Mouse (Mus musculus): Measurements from ENCODE around the gene Slc17a4. TPM values are rescaled to one million over a fixed set of nuclear protein-coding genes. Genes with fewer than 3 reads are reported as not detected.
A peak's percentile ranks its signal among the peaks of the same experiment; 100 is the strongest.

Gene Slc17a4
- polyA plus RNA-seq, 1 experiment from 2014 or later = 0.21 TPM

DNA sequence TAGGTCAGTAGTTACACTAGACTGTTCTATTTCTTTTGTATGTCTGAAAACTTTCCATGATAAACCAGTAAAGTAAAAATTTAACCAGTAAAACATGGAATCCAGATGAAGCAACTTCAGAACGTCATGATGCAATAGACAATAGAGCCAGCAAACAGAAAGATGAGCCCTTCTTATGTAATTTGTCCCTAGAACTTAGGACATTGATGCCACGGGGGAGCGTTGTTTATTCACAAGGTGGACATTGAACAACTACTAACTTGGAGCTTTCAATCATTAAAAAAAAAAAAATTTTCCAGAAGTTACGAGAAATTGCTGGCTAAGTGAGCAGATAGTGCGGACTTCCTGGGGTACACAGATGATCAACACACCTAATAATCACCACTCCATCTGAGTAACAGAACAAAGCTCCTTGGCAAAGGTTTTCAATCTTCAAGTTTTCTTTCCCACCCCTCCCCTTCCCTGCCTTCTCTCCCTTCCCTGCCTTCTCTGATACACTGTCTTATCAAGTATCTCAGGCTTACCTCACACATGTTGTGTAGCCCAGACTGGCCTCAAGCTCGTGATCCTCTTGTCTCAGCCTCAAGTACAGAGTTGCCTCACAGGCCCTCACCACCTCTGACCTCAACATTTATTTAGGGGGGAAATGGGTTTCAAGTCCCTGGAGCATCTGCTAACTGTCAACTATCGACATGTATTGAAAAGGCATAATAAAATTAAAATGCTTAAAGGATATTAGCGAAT lies 45.8 kb downstream of the Slc17a4 start:
- no peak for DNase-seq (ENCODE audit: low spot score)
- no peak overlapping the region for H3K4me3 ChIP-seq (ENCODE audit: low read depth, low read length)
- ATAC-seq (ENCODE audit: low FRiP score, low TSS enrichment) = no peak
- no peaks in the 10 kb centered on the region for H3K36me3 ChIP-seq (ENCODE audit: control insufficient read depth, insufficient read depth, low read length)
- no peaks in the 10 kb centered on the region for H3K9me3 ChIP-seq (ENCODE audit: control insufficient read depth, low read length)
- no peak overlapping the region for H3K4me2 ChIP-seq (replicated peaks; ENCODE audit: low read depth)
- no peaks in the 10 kb centered on the region for H3K27me3 ChIP-seq (ENCODE audit: control insufficient read depth, insufficient read depth, low read length)
- no peak for TF ChIP-seq EP300 (optimal IDR thresholded peaks at IDR 0.05)
- TF ChIP-seq CTCF (IDR thresholded peaks at IDR 0.05; ENCODE audit: low read depth) = no peak
- WGBS = 84% methylated on average over 8 of the region's 8 CpGs
- no peak overlapping the region for H3K27ac ChIP-seq (replicated peaks)
- no peak overlapping the region for H3K9ac ChIP-seq (ENCODE audit: low read length)
- H3K4me1 ChIP-seq (replicated peaks; ENCODE audit: control insufficient read depth, insufficient read depth) = no peaks in the 10 kb centered on the region

GRCm38 (mm10) chr13:23867405-23867804 lies 47.4 kb downstream of the Slc17a4 start, which contains the start of gene Slc17a1:
TSS of gene Slc17a1 (plus strand) at chr13:23867750.
- no peak for ATAC-seq (ENCODE audit: low FRiP score, low TSS enrichment)
- Histone ChIP-seq H3K9ac (ENCODE audit: low read length) (no peak within 1 kb of the TSS), H3K9me3 (ENCODE audit: control insufficient read depth, low read length) (no peaks in the 10 kb centered on the region), H3K4me1 (replicated peaks; ENCODE audit: control insufficient read depth, insufficient read depth) (no peaks in the 10 kb centered on the region), H3K4me2 (replicated peaks; ENCODE audit: low read depth) (no peak within 1 kb of the TSS), H3K36me3 (ENCODE audit: control insufficient read depth, insufficient read depth, low read length) (no peaks in the 10 kb centered on the region), H3K27me3 (ENCODE audit: control insufficient read depth, insufficient read depth, low read length) (no peaks in the 10 kb centered on the region), H3K27ac (replicated peaks) (no peak within 1 kb of the TSS), H3K4me3 (ENCODE audit: low read depth, low read length) (no peak within 1 kb of the TSS)
- TF ChIP-seq CTCF (IDR thresholded peaks at IDR 0.05; ENCODE audit: low read depth) (no peak), EP300 (optimal IDR thresholded peaks at IDR 0.05) (no peak)
- WGBS = 84% methylated on average over 7 of the region's 7 CpGs
- DNase-seq (ENCODE audit: low spot score) = no peak

DNA sequence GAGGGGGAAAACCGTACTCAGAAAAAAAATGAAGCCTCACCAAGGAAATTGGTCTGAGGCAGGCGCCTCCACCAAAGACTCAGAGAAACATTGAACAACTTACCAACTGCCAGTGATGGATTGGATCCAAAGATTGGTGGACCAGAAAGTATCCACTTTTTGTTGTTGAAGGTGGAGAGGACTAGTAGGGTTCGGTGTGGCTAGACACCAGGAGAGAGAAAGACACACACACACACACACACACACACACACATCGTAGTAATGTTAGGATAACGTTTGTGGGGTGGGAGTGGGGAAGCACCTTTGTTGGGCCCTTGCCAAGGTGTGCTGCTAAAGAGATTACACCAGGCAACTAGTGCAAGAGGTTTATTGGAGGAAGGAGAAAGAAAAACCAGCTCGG lies 47.8 kb downstream of the Slc17a4 start:
- WGBS = 75% methylated on average over 6 of the region's 6 CpGs
- TF ChIP-seq EP300 (optimal IDR thresholded peaks at IDR 0.05) = no peak
- no peak for TF ChIP-seq CTCF (IDR thresholded peaks at IDR 0.05; ENCODE audit: low read depth)
- Histone ChIP-seq H3K36me3 (ENCODE audit: control insufficient read depth, insufficient read depth, low read length) (no peaks in the 10 kb centered on the region), H3K4me1 (replicated peaks; ENCODE audit: control insufficient read depth, insufficient read depth) (no peaks in the 10 kb centered on the region), H3K27me3 (ENCODE audit: control insufficient read depth, insufficient read depth, low read length) (no peaks in the 10 kb centered on the region), H3K4me2 (replicated peaks; ENCODE audit: low read depth) (no peak overlapping the region), H3K9ac (ENCODE audit: low read length) (no peak overlapping the region), H3K9me3 (ENCODE audit: control insufficient read depth, low read length) (no peaks in the 10 kb centered on the region), H3K27ac (replicated peaks) (no peak overlapping the region), H3K4me3 (ENCODE audit: low read depth, low read length) (no peak overlapping the region)
- ATAC-seq (ENCODE audit: low FRiP score, low TSS enrichment) = no peak
- no peak for DNase-seq (ENCODE audit: low spot score)

- H3K9ac ChIP-seq (ENCODE audit: low read length) = no peak overlapping the region
- 55% methylated on average over 9 of the region's 9 CpGs for WGBS
- H3K4me1 ChIP-seq (replicated peaks; ENCODE audit: control insufficient read depth, insufficient read depth) = no peaks in the 10 kb centered on the region
- H3K4me2 ChIP-seq (replicated peaks; ENCODE audit: low read depth) = no peak overlapping the region
- no peaks in the 10 kb centered on the region for H3K36me3 ChIP-seq (ENCODE audit: control insufficient read depth, insufficient read depth, low read length)
- no peak overlapping the region for H3K27ac ChIP-seq (replicated peaks)
- no peak overlapping the region for H3K4me3 ChIP-seq (ENCODE audit: low read depth, low read length)
- TF ChIP-seq EP300 (optimal IDR thresholded peaks at IDR 0.05) (no peak), CTCF (IDR thresholded peaks at IDR 0.05; ENCODE audit: low read depth) (no peak)
- no peaks in the 10 kb centered on the region for H3K27me3 ChIP-seq (ENCODE audit: control insufficient read depth, insufficient read depth, low read length)
- H3K9me3 ChIP-seq (ENCODE audit: control insufficient read depth, low read length) = no peaks in the 10 kb centered on the region
- DNase-seq (ENCODE audit: low spot score) = peak; percentile 22
- ATAC-seq (ENCODE audit: low FRiP score, low TSS enrichment) = no peak
These were observed 48.6 kb downstream of the Slc17a4 start for GRCm38 (mm10) chr13:23866086-23866710.

GRCm38 (mm10) chr13:23864711-23865110 lies 50.1 kb downstream of the Slc17a4 start:
- Histone ChIP-seq H3K27me3 (ENCODE audit: control insufficient read depth, insufficient read depth, low read length) (no peaks in the 10 kb centered on the region), H3K4me2 (replicated peaks; ENCODE audit: low read depth) (no peak overlapping the region), H3K36me3 (ENCODE audit: control insufficient read depth, insufficient read depth, low read length) (no peaks in the 10 kb centered on the region), H3K9ac (ENCODE audit: low read length) (no peak overlapping the region), H3K4me1 (replicated peaks; ENCODE audit: control insufficient read depth, insufficient read depth) (no peaks in the 10 kb centered on the region), H3K9me3 (ENCODE audit: control insufficient read depth, low read length) (no peaks in the 10 kb centered on the region), H3K27ac (replicated peaks) (no peak overlapping the region), H3K4me3 (ENCODE audit: low read depth, low read length) (no peak overlapping the region)
- peak; percentile 48 for DNase-seq (ENCODE audit: low spot score)
- WGBS = 50% methylated on average over 9 of the region's 9 CpGs
- no peak for ATAC-seq (ENCODE audit: low FRiP score, low TSS enrichment)
- TF ChIP-seq CTCF (IDR thresholded peaks at IDR 0.05; ENCODE audit: low read depth) = no peak
- TF ChIP-seq EP300 (optimal IDR thresholded peaks at IDR 0.05) = no peak

DNA sequence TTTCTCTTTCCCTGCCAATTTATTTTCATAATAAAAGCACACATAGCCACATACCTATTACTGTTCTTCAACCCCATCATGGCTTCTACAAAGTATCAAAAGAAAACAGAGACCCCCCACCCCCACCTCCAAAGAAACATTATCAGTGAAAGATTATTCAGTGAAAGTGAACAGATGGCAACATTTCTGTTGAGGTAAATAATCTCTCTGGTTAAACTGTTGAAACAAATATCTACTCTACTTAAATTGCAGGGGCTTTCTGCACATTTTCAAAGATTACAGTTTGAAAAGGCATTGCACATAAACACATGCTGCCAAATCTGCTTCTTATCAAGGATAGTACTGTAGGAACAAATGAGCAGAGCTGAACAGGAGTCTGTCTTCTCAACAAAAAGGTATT lies 53.0 kb downstream of the Slc17a4 start:
- no peak overlapping the region for H3K4me2 ChIP-seq (replicated peaks; ENCODE audit: low read depth)
- H3K9me3 ChIP-seq (ENCODE audit: control insufficient read depth, low read length) = no peaks in the 10 kb centered on the region
- no peak for DNase-seq (ENCODE audit: low spot score)
- no peaks in the 10 kb centered on the region for H3K4me1 ChIP-seq (replicated peaks; ENCODE audit: control insufficient read depth, insufficient read depth)
- no peak overlapping the region for H3K27ac ChIP-seq (replicated peaks)
- TF ChIP-seq EP300 (optimal IDR thresholded peaks at IDR 0.05) (no peak), CTCF (IDR thresholded peaks at IDR 0.05; ENCODE audit: low read depth) (no peak)
- no peak for ATAC-seq (ENCODE audit: low FRiP score, low TSS enrichment)
- no peak overlapping the region for H3K9ac ChIP-seq (ENCODE audit: low read length)
- no peak overlapping the region for H3K4me3 ChIP-seq (ENCODE audit: low read depth, low read length)
- H3K36me3 ChIP-seq (ENCODE audit: control insufficient read depth, insufficient read depth, low read length) = no peaks in the 10 kb centered on the region
- H3K27me3 ChIP-seq (ENCODE audit: control insufficient read depth, insufficient read depth, low read length) = no peaks in the 10 kb centered on the region

Data from stomach, postnatal 0 days (tissue).